Mouse (Mus musculus) layer of hippocampus, adult 9-10 months (tissue): ENCODE results near the gene Pou2f2.

Experiments
- DNase-seq: peaks from one replicate; pipeline ENCODE4 v3.0.0; 2022; ENCODE audit warnings: low spot score

Pou2f2 gene

GRCm38 (mm10) chr7:25179606-25180161 is at the start of gene Pou2f2:
TSS of gene Pou2f2 (minus strand) at chr7:25179726.
- DNase-seq, result peak; percentile 31

- DNase-seq, result no peak
Measured at GRCm38 (mm10) chr7:25227523-25228300, 48.2 kb upstream of the Pou2f2 start.

GRCm38 (mm10) chr7:25222275-25222967 is 42.9 kb upstream of the Pou2f2 start:
- DNase-seq, result no peak

GRCm38 (mm10) chr7:25221102-25221883 is 41.8 kb upstream of the Pou2f2 start, which contains the start of gene Zfp526:
TSS of gene Zfp526 (plus strand) at chr7:25221425.
- DNase-seq, result peak; percentile 93

GRCm38 (mm10) chr7:25220457-25221101 is 41.1 kb upstream of the Pou2f2 start, which contains the start of gene Dedd2:
TSS of gene Dedd2 (minus strand) at chr7:25220615.
- no peak for DNase-seq

GRCm38 (mm10) chr7:25219756-25220456 is 40.4 kb upstream of the Pou2f2 start:
- peak; percentile 89 for DNase-seq

GRCm38 (mm10) chr7:25219416-25219750 is 39.9 kb upstream of the Pou2f2 start:
- DNase-seq, result no peak

GRCm38 (mm10) chr7:25218705-25219415 is 39.3 kb upstream of the Pou2f2 start:
- DNase-seq, result no peak

- DNase-seq, result no peak
Measured at GRCm38 (mm10) chr7:25217653-25218395, 38.3 kb upstream of the Pou2f2 start.

- DNase-seq, result no peak
Measured at GRCm38 (mm10) chr7:25214172-25214571, 34.6 kb upstream of the Pou2f2 start.

GRCm38 (mm10) chr7:25213099-25213498 is 33.6 kb upstream of the Pou2f2 start:
- DNase-seq, result no peak

GRCm38 (mm10) chr7:25210482-25210881 is 31.0 kb upstream of the Pou2f2 start:
- DNase-seq, result no peak

GRCm38 (mm10) chr7:25209161-25209622 is 29.7 kb upstream of the Pou2f2 start:
- DNase-seq, result no peak

GRCm38 (mm10) chr7:25206094-25206830 is 26.7 kb upstream of the Pou2f2 start:
- DNase-seq, result no peak

- DNase-seq, result no peak
Measured at GRCm38 (mm10) chr7:25205355-25206093, 26.0 kb upstream of the Pou2f2 start.

GRCm38 (mm10) chr7:25203624-25204023 is 24.1 kb upstream of the Pou2f2 start:
- no peak for DNase-seq

GRCm38 (mm10) chr7:25197384-25198018 is 18.0 kb upstream of the Pou2f2 start:
- no peak for DNase-seq

- no peak for DNase-seq
Measured at GRCm38 (mm10) chr7:25196107-25196506, 16.6 kb upstream of the Pou2f2 start.
